Comparison of ENCODE assay signal across 8 mouse cellular contexts in genomic region chr6:17583982-17584381, GRCm38 (mm10). TPM values are rescaled to one million over a fixed set of nuclear protein-coding genes. Genes with fewer than 3 reads are reported as not detected.
DNase-seq lines count a peak whose midpoint lies in the region; ATAC-seq and TF ChIP-seq lines count a peak whose summit lies in the region.

No protein-coding gene starts in this region.

- intact Hi-C loops in gastrocnemius, postnatal 14 days (cut with DNase I; ENCODE audit: low total_unique reads), result loop anchor here (5.0 kb wide), 1 partner anchor 122 kb away; the partner anchor contains the start of gene Met
- intact Hi-C loops in left cerebral cortex, adult 2 months (cut with DNase I), result no loop called here

- H3K36me3 ChIP-seq in hindbrain, postnatal 0 days (ENCODE audit: insufficient read depth, low read length), result no peaks in the 10 kb centered on the region

- H3K4me1 ChIP-seq in hindbrain, postnatal 0 days (ENCODE audit: insufficient read depth, low read length), result no peaks in the 10 kb centered on the region

- H3K4me3 ChIP-seq in hindbrain, postnatal 0 days (ENCODE audit: low read length), result peak overlapping the region; percentile 29
- peak overlapping the region; percentile 47 for H3K4me3 ChIP-seq in left cerebral cortex, adult 2 months

- H3K27me3 ChIP-seq in hindbrain, postnatal 0 days (ENCODE audit: insufficient read depth, low read length), result no peaks in the 10 kb centered on the region

- H3K27ac ChIP-seq in hindbrain, postnatal 0 days, result no peak overlapping the region
- H3K27ac ChIP-seq in left cerebral cortex, adult 2 months, result peak overlapping the region; percentile 44

- TF ChIP-seq CTCF in hindbrain, postnatal 0 days (IDR thresholded peaks at IDR 0.05; ENCODE audit: low read depth), result no peak
- TF ChIP-seq CTCF in left cerebral cortex, adult 2 months (IDR thresholded peaks at IDR 0.05), result no peak

- H3K9ac ChIP-seq in hindbrain, postnatal 0 days (replicated peaks; ENCODE audit: low read length), result no peak overlapping the region

- H3K9me3 ChIP-seq in hindbrain, postnatal 0 days (ENCODE audit: low read length), result no peaks in the 10 kb centered on the region

- peak; percentile 85 for ATAC-seq in hindbrain, postnatal 0 days
- ATAC-seq in erythroblast, adult 5-6 weeks (replicated peaks; ENCODE audit: low FRiP score, poor library complexity, severe bottlenecking), result no peak

- 25% methylated on average over 13 of the region's 13 CpGs for WGBS in hindbrain, postnatal 0 days

- DNase-seq in adrenal gland, postnatal 14 days, result peak; percentile 83
- DNase-seq in embryo, embryonic 10 days (ENCODE audit: low spot score), result peak; percentile 88
- DNase-seq in gastrocnemius, postnatal 14 days, result peak; percentile 86
- peak; percentile 74 for DNase-seq in hindbrain, postnatal 0 days (ENCODE audit: low spot score)
- peak; percentile 50 to 60 for DNase-seq in left cerebral cortex, adult 2 months (ENCODE audit: extremely low spot score in 1 of 2, low spot score in 2 of 2)
- DNase-seq in lung, postnatal 36 days, result peak; percentile 86
- peak; percentile 61 for DNase-seq in right cerebral cortex, adult 18-20 months

- H3K4me2 ChIP-seq in hindbrain, postnatal 0 days (ENCODE audit: low read depth, low read length), result peak overlapping the region; percentile 56

RNA-seq across cellular contexts. Expression of gene Capza2, which starts 52.1 kb away (rescaled TPM):
- total RNA-seq in adrenal gland, postnatal 14 days (2021), result 134 and 144 TPM in 2 replicates
- 100 to 1,000 TPM; 314 to 329 TPM for total RNA-seq in gastrocnemius, postnatal 14 days (2021)
- 102 and 115 TPM in 2 replicates for total RNA-seq in hindbrain, postnatal 0 days (2014; rRNA removed)
- polyA plus RNA-seq in hindbrain, postnatal 0 days (2015; fragmentation: Nextera tagmentation; extraction: Ambion mirVana), result 241 and 256 TPM in 2 replicates
- total RNA-seq in left cerebral cortex, adult 2 months (2021), result 100 to 1,000 TPM; 208 to 223 TPM
- 84.5 and 87.1 TPM in 2 replicates for total RNA-seq in erythroblast, adult 5-6 weeks (2015; ENCODE audit: low replicate concordance)
- total RNA-seq in erythroblast, adult 5-6 weeks (2017; ENCODE audit: low replicate concordance), result 87.0 and 89.0 TPM in 2 replicates
